Mouse (Mus musculus) lung, postnatal 0 days (tissue): ENCODE data around the gene Kmo. TPM values are rescaled to one million over a fixed set of nuclear protein-coding genes. Genes with fewer than 3 reads are reported as not detected.

Experiments used
- ATAC-seq: fragments of 200-750 bp; cut with Nextera tagmentation; 2 replicates; pipeline ENCODE4 v1.8.0; 2017; ENCODE audit warnings: moderate library complexity
- DNase-seq: peaks from one replicate; pipeline ENCODE4 v3.0.0-alpha.2; 2016; ENCODE audit warnings: low spot score
- H3K27ac ChIP-seq: fragments of 300-500 bp; sonication (generic); 2 replicates; pipeline ENCODE4 v1.5.1; 2014; ENCODE audit warnings: antibody characterized with exemption, mild to moderate bottlenecking, low read length, mixed read lengths
- H3K27me3 ChIP-seq: fragments of 300-500 bp; sonication (generic); replicated peaks from 2 replicates; pipeline ENCODE4 v1.6.1; 2014; ENCODE audit warnings: low read length, mixed read lengths; ENCODE audit not compliant: insufficient read depth
- H3K36me3 ChIP-seq: fragments of 300-500 bp; sonication (generic); 2 replicates; pipeline ENCODE4 v1.6.1; 2014; ENCODE audit warnings: low read length, mixed read lengths; ENCODE audit not compliant: insufficient read depth
- H3K4me1 ChIP-seq: fragments of 300-500 bp; sonication (generic); 2 replicates; pipeline ENCODE4 v1.6.1; 2014; ENCODE audit warnings: antibody characterized with exemption, low read depth, low read length, mixed read lengths; ENCODE audit not compliant: insufficient read depth
- H3K4me2 ChIP-seq: fragments of 300-500 bp; sonication (generic); replicated peaks from 2 replicates; pipeline ENCODE4 v1.6.1; 2014; ENCODE audit warnings: low read depth, mild to moderate bottlenecking, low read length, moderate library complexity, mixed read lengths
- H3K4me3 ChIP-seq: fragments of 300-500 bp; sonication (generic); 2 replicates; pipeline ENCODE4 v1.5.1; 2014; ENCODE audit warnings: low read depth, low read length
- H3K9ac ChIP-seq: fragments of 300-500 bp; sonication (generic); replicated peaks from 2 replicates; pipeline ENCODE4 v1.6.1; 2014; ENCODE audit warnings: low read depth, mild to moderate bottlenecking
- H3K9me3 ChIP-seq: fragments of 300-500 bp; sonication (generic); 2 replicates; pipeline ENCODE4 v1.6.1; 2016; ENCODE audit warnings: low read length, mixed read lengths
- CTCF ChIP-seq: IDR thresholded peaks from 2 replicates; pipeline ENCODE4 v1.5.1; 2016; ENCODE audit warnings: antibody characterized with exemption, mild to moderate bottlenecking
- EP300 ChIP-seq: IDR thresholded peaks from 2 replicates; pipeline ENCODE4 v1.6.1; 2016; ENCODE audit warnings: antibody characterized with exemption, mild to moderate bottlenecking, control low read depth
- WGBS: fragments of 180-500 bp; shearing (Covaris S2); extraction: QIAGEN DNeasy Blood & Tissue Kit; methylation state at CpG from one replicate; pipeline ENCODE4 v1.1.7; 2014; 5-methylcytosine and 5-hydroxymethylcytosine counted together
- polyA plus RNA-seq: library from polyadenylated mRNA; unstranded; fragments of >200 nt; fragmentation: Nextera tagmentation; extraction: Ambion mirVana; gene quantifications from 2 replicates; pipeline ENCODE4 v1.2.1, GENCODE M21; 2015

Kmo gene
- polyA plus RNA-seq, 1 experiment from 2014 or later: 0.21 TPM

DNA sequence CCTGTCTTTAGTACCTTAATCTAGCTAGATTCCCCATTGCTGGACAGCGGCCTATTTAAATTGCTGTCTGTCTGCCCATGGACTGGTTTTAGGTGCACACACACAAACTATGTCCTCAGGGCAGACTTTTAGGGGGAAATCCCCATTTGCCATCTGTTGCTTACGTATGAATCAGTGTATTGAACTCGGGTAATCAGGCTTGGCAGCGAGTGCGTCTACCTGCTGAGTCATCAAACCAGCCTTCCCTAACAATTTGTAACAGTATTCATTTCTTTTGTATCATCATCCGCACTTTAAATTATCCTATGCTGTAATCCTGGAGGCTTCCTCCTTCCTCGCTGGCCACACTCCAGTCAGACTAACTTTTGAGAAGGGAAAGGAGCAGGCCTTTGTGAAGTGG is 49.9 kb downstream of the Kmo start:
- no peak for DNase-seq
- Histone ChIP-seq H3K27ac (no peak overlapping the region), H3K9ac (no peak overlapping the region), H3K4me1 (no peaks in the 10 kb centered on the region), H3K9me3 (no peaks in the 10 kb centered on the region), H3K36me3 (no peaks in the 10 kb centered on the region), H3K4me2 (no peak overlapping the region), H3K4me3 (no peak overlapping the region), H3K27me3 (no peaks in the 10 kb centered on the region)
- no peak for TF ChIP-seq EP300
- no peak for TF ChIP-seq CTCF
- ATAC-seq: no peak
- WGBS: 83% methylated on average over 7 of the region's 7 CpGs

DNA sequence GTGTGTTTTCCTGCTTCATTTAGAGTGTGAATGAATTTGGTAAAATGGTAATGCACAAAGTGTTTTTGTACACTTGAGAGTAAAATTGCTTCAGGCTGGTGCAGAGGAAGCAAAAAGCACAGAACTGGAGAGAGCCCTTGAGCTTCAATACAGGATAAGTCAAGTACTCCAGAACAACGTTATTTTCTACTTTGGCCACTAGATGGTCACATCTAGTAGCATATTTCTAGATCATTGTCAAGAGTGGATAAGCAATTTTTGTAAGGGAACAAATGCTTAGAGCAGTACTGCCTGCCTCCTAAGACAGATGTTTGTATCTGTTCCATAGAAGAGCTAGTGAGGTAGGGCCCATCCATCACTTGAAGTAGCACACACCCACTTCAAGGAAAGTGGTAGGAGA is 51.4 kb downstream of the Kmo start:
- Histone ChIP-seq H3K9me3 (no peaks in the 10 kb centered on the region), H3K36me3 (no peaks in the 10 kb centered on the region), H3K4me2 (no peak overlapping the region), H3K9ac (no peak overlapping the region), H3K4me3 (no peak overlapping the region), H3K4me1 (no peaks in the 10 kb centered on the region), H3K27me3 (no peaks in the 10 kb centered on the region), H3K27ac (no peak overlapping the region)
- DNase-seq (peak; percentile 72), ATAC-seq (peak; percentile 37; the same call in 1 of the 2 replicates)
- WGBS: 8% methylated on average over 1 of the region's 1 CpGs
- TF ChIP-seq CTCF: peak; percentile 56
- no peak for TF ChIP-seq EP300

- 73% methylated on average over 7 of the region's 7 CpGs for WGBS
- Histone ChIP-seq H3K27ac (no peak overlapping the region), H3K4me2 (no peak overlapping the region), H3K27me3 (no peaks in the 10 kb centered on the region), H3K4me3 (no peak overlapping the region), H3K36me3 (no peaks in the 10 kb centered on the region), H3K4me1 (no peaks in the 10 kb centered on the region), H3K9ac (no peak overlapping the region), H3K9me3 (no peaks in the 10 kb centered on the region)
- ATAC-seq (no peak), DNase-seq (no peak)
- TF ChIP-seq CTCF: no peak
- TF ChIP-seq EP300: no peak
Measured at GRCm38 (mm10) chr1:175673563-175674325, 53.6 kb downstream of the Kmo start.

DNA sequence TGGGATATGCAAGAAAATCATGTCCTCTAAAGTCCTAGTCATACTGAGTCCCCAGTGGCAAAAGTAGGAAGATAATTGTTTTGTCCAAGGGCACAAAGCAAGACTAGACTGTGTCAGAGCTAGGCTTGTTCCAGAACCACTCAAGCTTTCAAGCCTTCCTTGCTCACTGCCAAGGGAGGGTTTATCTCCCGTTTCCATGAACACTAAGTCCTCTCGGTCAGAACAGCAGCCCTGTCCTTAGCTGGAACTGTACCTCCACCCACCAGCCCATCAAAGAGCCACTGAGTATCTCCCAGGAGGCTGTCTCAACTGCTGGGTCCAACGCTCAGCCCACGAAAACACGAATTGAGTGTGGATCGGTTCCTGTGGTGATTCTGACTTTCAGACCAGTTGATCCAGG is 54.9 kb downstream of the Kmo start:
- TF ChIP-seq CTCF: no peak
- no peak for TF ChIP-seq EP300
- no peak overlapping the region for H3K27ac ChIP-seq
- no peaks in the 10 kb centered on the region for H3K36me3 ChIP-seq
- H3K4me2 ChIP-seq: no peak overlapping the region
- H3K9ac ChIP-seq: no peak overlapping the region
- no peaks in the 10 kb centered on the region for H3K4me1 ChIP-seq
- H3K27me3 ChIP-seq: no peaks in the 10 kb centered on the region
- 78% methylated on average over 6 of the region's 6 CpGs for WGBS
- no peaks in the 10 kb centered on the region for H3K9me3 ChIP-seq
- no peak for ATAC-seq
- DNase-seq: no peak
- no peak overlapping the region for H3K4me3 ChIP-seq

GRCm38 (mm10) chr1:175677459-175677858 is 57.3 kb downstream of the Kmo start:
- no peaks in the 10 kb centered on the region for H3K27me3 ChIP-seq
- no peak for ATAC-seq
- no peak overlapping the region for H3K4me3 ChIP-seq
- H3K36me3 ChIP-seq: no peaks in the 10 kb centered on the region
- no peaks in the 10 kb centered on the region for H3K4me1 ChIP-seq
- no peak for TF ChIP-seq CTCF
- no peak for TF ChIP-seq EP300
- H3K9me3 ChIP-seq: no peaks in the 10 kb centered on the region
- no peak overlapping the region for H3K4me2 ChIP-seq
- 76% methylated on average over 6 of the region's 6 CpGs for WGBS
- H3K9ac ChIP-seq: no peak overlapping the region
- DNase-seq: no peak
- H3K27ac ChIP-seq: no peak overlapping the region

- H3K4me3 ChIP-seq: no peak overlapping the region
Measured at GRCm38 (mm10) chr1:175680995-175681394, 60.8 kb downstream of the Kmo start.

More at GRCm38 (mm10) chr1:175680995-175681394, 60.8 kb downstream of the Kmo start:
- DNase-seq (no peak), ATAC-seq (no peak)
- Histone ChIP-seq H3K9me3 (no peaks in the 10 kb centered on the region), H3K27ac (no peak overlapping the region), H3K4me1 (no peaks in the 10 kb centered on the region), H3K27me3 (no peaks in the 10 kb centered on the region), H3K36me3 (no peaks in the 10 kb centered on the region), H3K4me2 (no peak overlapping the region), H3K9ac (no peak overlapping the region)
- 57% methylated on average over 6 of the region's 6 CpGs for WGBS
- TF ChIP-seq CTCF (no peak), EP300 (no peak)
